ENCODE assay signal across 30 mouse cellular contexts in genomic region chr10:52133354-52134074, GRCm38 (mm10).
A peak's percentile ranks its signal among the peaks of the same experiment; 100 is the strongest.
DNase-seq lines count a peak whose midpoint lies in the region; ATAC-seq and TF ChIP-seq lines count a peak whose summit lies in the region.
"Had no signal": no experiment of that assay in that cellular context is flagged by ENCODE, and none has a peak within 500 bp of the region (broad histone marks: within the 10 kb centered on the region; RNA-seq: fewer than 3 reads in every experiment).

No protein-coding gene starts in this region.

- no peak overlapping the region for H3K4me2 ChIP-seq in heart, embryonic 12.5 days
- no peak overlapping the region for H3K4me2 ChIP-seq in stomach, embryonic 15.5 days
- no peak overlapping the region for H3K4me2 ChIP-seq in stomach, postnatal 0 days (replicated peaks; ENCODE audit: low read depth)
- H3K4me2 ChIP-seq in intestine, embryonic 15.5 days (replicated peaks), result no peak overlapping the region
- H3K4me2 ChIP-seq: embryonic facial prominence, embryonic 13.5 days; forebrain, embryonic 15.5 days; heart, embryonic 15.5 days; hindbrain, embryonic 12.5 days; kidney, embryonic 15.5 days; limb, embryonic 13.5 days had no signal

- H3K4me1 ChIP-seq in heart, embryonic 12.5 days (replicated peaks), result peaks cover 6% of the 10 kb centered on the region; the same call in 1 of the 2 replicates
- H3K4me1 ChIP-seq in stomach, embryonic 15.5 days, result no peaks in the 10 kb centered on the region
- H3K4me1 ChIP-seq in stomach, postnatal 0 days (replicated peaks; ENCODE audit: control insufficient read depth, insufficient read depth), result no peaks in the 10 kb centered on the region
- H3K4me1 ChIP-seq in intestine, embryonic 15.5 days (replicated peaks), result no peaks in the 10 kb centered on the region
- H3K4me1 ChIP-seq: embryonic facial prominence, embryonic 13.5 days; forebrain, embryonic 15.5 days; heart, embryonic 15.5 days; hindbrain, embryonic 12.5 days; kidney, embryonic 15.5 days; limb, embryonic 13.5 days; midbrain, embryonic 10.5 days had no signal

- H3K36me3 ChIP-seq in heart, embryonic 12.5 days, result no peaks in the 10 kb centered on the region
- H3K36me3 ChIP-seq in stomach, embryonic 15.5 days, result no peaks in the 10 kb centered on the region
- H3K36me3 ChIP-seq in stomach, postnatal 0 days (ENCODE audit: control insufficient read depth, insufficient read depth, low read length), result no peaks in the 10 kb centered on the region
- H3K36me3 ChIP-seq in intestine, embryonic 15.5 days, result no peaks in the 10 kb centered on the region
- H3K36me3 ChIP-seq: embryonic facial prominence, embryonic 13.5 days; forebrain, embryonic 10.5 days; forebrain, embryonic 15.5 days; heart, embryonic 15.5 days; hindbrain, embryonic 12.5 days; kidney, embryonic 15.5 days; limb, embryonic 13.5 days; midbrain, embryonic 10.5 days had no signal

- no peak overlapping the region for H3K9ac ChIP-seq in heart, embryonic 12.5 days
- H3K9ac ChIP-seq in stomach, embryonic 15.5 days, result no peak overlapping the region
- no peak overlapping the region for H3K9ac ChIP-seq in stomach, postnatal 0 days (ENCODE audit: low read length)
- no peak overlapping the region for H3K9ac ChIP-seq in intestine, embryonic 15.5 days
- H3K9ac ChIP-seq: embryonic facial prominence, embryonic 13.5 days; forebrain, embryonic 15.5 days; heart, embryonic 15.5 days; hindbrain, embryonic 12.5 days; kidney, embryonic 15.5 days; limb, embryonic 13.5 days had no signal

- no peak for DNase-seq in heart, adult 9 months (ENCODE audit: low spot score in 2 of 2)
- no peak for DNase-seq in stomach, postnatal 0 days (ENCODE audit: low spot score)
- no peak for DNase-seq in cerebellum, postnatal 25 days
- no peak for DNase-seq in frontal cortex, postnatal 10 days (ENCODE audit: low spot score in 2 of 2)
- DNase-seq in thymus, postnatal 4 days, result no peak
- DNase-seq: adrenal gland, postnatal 10 days; cerebellum, adult 9-10 months; gastrocnemius, adult 2 months; gastrocnemius, postnatal 36 days; heart, adult 2 months; kidney, adult 18-20 months; kidney, postnatal 25 days; right cerebral cortex, postnatal 25 days; thymus, adult 2 months had no signal

- no peaks in the 10 kb centered on the region for H3K27me3 ChIP-seq in heart, embryonic 12.5 days (replicated peaks)
- no peaks in the 10 kb centered on the region for H3K27me3 ChIP-seq in stomach, embryonic 15.5 days (replicated peaks)
- H3K27me3 ChIP-seq in stomach, postnatal 0 days (ENCODE audit: control insufficient read depth, insufficient read depth, low read length), result no peaks in the 10 kb centered on the region
- H3K27me3 ChIP-seq in intestine, embryonic 15.5 days (replicated peaks), result no peaks in the 10 kb centered on the region
- H3K27me3 ChIP-seq: embryonic facial prominence, embryonic 13.5 days; forebrain, embryonic 15.5 days; heart, embryonic 15.5 days; hindbrain, embryonic 12.5 days; kidney, embryonic 15.5 days; limb, embryonic 13.5 days had no signal

- peak; percentile 42; the same call in 1 of the 2 replicates for ATAC-seq in heart, embryonic 12.5 days (ENCODE audit: insufficient number of reproducible peaks, low FRiP score)
- peak; percentile 84 for ATAC-seq in stomach, embryonic 15.5 days (ENCODE audit: insufficient read depth, low FRiP score, low read depth)
- ATAC-seq in stomach, postnatal 0 days (ENCODE audit: low FRiP score, low TSS enrichment), result no peak
- ATAC-seq in intestine, embryonic 15.5 days, result peak; percentile 98
- ATAC-seq: activated CD4-positive, CD25-positive, alpha-beta regulatory T cell, adult 4 months; forebrain, embryonic 15.5 days; hindbrain, postnatal 0 days; midbrain, embryonic 16.5 days had no signal

- no peaks in the 10 kb centered on the region for H3K9me3 ChIP-seq in heart, embryonic 12.5 days (replicated peaks)
- H3K9me3 ChIP-seq in stomach, embryonic 15.5 days, result no peaks in the 10 kb centered on the region
- no peaks in the 10 kb centered on the region for H3K9me3 ChIP-seq in stomach, postnatal 0 days (ENCODE audit: control insufficient read depth, low read length)
- H3K9me3 ChIP-seq in intestine, embryonic 15.5 days, result no peaks in the 10 kb centered on the region
- H3K9me3 ChIP-seq: embryonic facial prominence, embryonic 13.5 days; forebrain, embryonic 10.5 days; forebrain, embryonic 15.5 days; heart, embryonic 15.5 days; hindbrain, embryonic 12.5 days; kidney, embryonic 15.5 days; limb, embryonic 13.5 days; midbrain, embryonic 10.5 days had no signal

- H3K4me3 ChIP-seq in heart, embryonic 12.5 days, result no peak overlapping the region
- no peak overlapping the region for H3K4me3 ChIP-seq in stomach, embryonic 15.5 days (replicated peaks)
- no peak overlapping the region for H3K4me3 ChIP-seq in stomach, postnatal 0 days (ENCODE audit: low read depth, low read length)
- no peak overlapping the region for H3K4me3 ChIP-seq in intestine, embryonic 15.5 days (replicated peaks)
- H3K4me3 ChIP-seq: embryonic facial prominence, embryonic 13.5 days; forebrain, embryonic 10.5 days; forebrain, embryonic 15.5 days; gastrocnemius, adult 2 months; heart, adult 2 months; heart, embryonic 15.5 days; hindbrain, embryonic 12.5 days; kidney, embryonic 15.5 days; layer of hippocampus, adult 2 months; limb, embryonic 13.5 days; midbrain, embryonic 10.5 days had no signal

- 7% methylated on average over 4 of the region's 4 CpGs for WGBS in heart, embryonic 12.5 days
- WGBS in stomach, embryonic 15.5 days, result 37% methylated on average over 4 of the region's 4 CpGs
- WGBS in stomach, postnatal 0 days, result 33% methylated on average over 4 of the region's 4 CpGs
- WGBS in intestine, embryonic 15.5 days, result 19% methylated on average over 4 of the region's 4 CpGs

- TF ChIP-seq EP300 in stomach, postnatal 0 days (optimal IDR thresholded peaks at IDR 0.05), result no peak

- no peak for TF ChIP-seq CTCF in stomach, postnatal 0 days (IDR thresholded peaks at IDR 0.05; ENCODE audit: low read depth)

- no peak overlapping the region for H3K27ac ChIP-seq in heart, embryonic 12.5 days (ENCODE audit: poor library complexity, severe bottlenecking)
- H3K27ac ChIP-seq in stomach, embryonic 15.5 days, result no peak overlapping the region
- H3K27ac ChIP-seq in stomach, postnatal 0 days (replicated peaks), result no peak overlapping the region
- H3K27ac ChIP-seq in intestine, embryonic 15.5 days, result no peak overlapping the region
- H3K27ac ChIP-seq: embryonic facial prominence, embryonic 13.5 days; forebrain, embryonic 10.5 days; forebrain, embryonic 15.5 days; gastrocnemius, adult 2 months; heart, adult 2 months; heart, embryonic 15.5 days; hindbrain, embryonic 12.5 days; hindbrain, postnatal 0 days; kidney, embryonic 15.5 days; layer of hippocampus, adult 2 months; limb, embryonic 13.5 days; macrophage; midbrain, embryonic 10.5 days had no signal
